Mouse (Mus musculus) kidney, adult 2 months (tissue): ENCODE measurements around the gene Hacd3. TPM values are rescaled to one million over a fixed set of nuclear protein-coding genes. Genes with fewer than 3 reads are reported as not detected.
A peak's percentile ranks its signal among the peaks of the same experiment; 100 is the strongest.
"Not testable (repeated sequence)": the region's sequence is repeated elsewhere in the genome, so short reads cannot be mapped to it uniquely, and the experiment has no call there.

Experiments
- DNase-seq: peaks from one replicate; pipeline ENCODE4 v3.0.0; 2021
- H3K27ac ChIP-seq: fragments of 200-500 bp; 2 replicates; pipeline ENCODE4 v1.5.1; 2012; ENCODE audit warnings: low read depth, low read length, control low read depth, inconsistent platforms; ENCODE audit not compliant: insufficient read depth
- H3K27me3 ChIP-seq: fragments of 200-500 bp; replicated peaks from 2 replicates; pipeline ENCODE4 v1.6.1; 2012; ENCODE audit warnings: mild to moderate bottlenecking, moderate library complexity, low read length, inconsistent platforms; ENCODE audit not compliant: control insufficient read depth, insufficient read depth
- H3K36me3 ChIP-seq: fragments of 200-500 bp; 2 replicates; pipeline ENCODE4 v1.6.1; 2012; ENCODE audit warnings: mild to moderate bottlenecking, moderate library complexity, low read length, inconsistent platforms; ENCODE audit not compliant: control insufficient read depth, insufficient read depth
- H3K4me1 ChIP-seq: fragments of 200-500 bp; 2 replicates; pipeline ENCODE4 v1.6.1; 2011; ENCODE audit warnings: low read length; ENCODE audit not compliant: control insufficient read depth, insufficient read depth
- H3K4me3 ChIP-seq: fragments of 200-500 bp; 2 replicates; pipeline ENCODE4 v1.5.1; 2011; ENCODE audit warnings: mild to moderate bottlenecking, low read depth, low read length, control low read depth; ENCODE audit not compliant: insufficient read depth
- CTCF ChIP-seq: fragments of 200-500 bp; conservative IDR thresholded peaks from 2 replicates; pipeline ENCODE4 v1.5.1; 2011; ENCODE audit warnings: low read depth, mild to moderate bottlenecking, control low read depth, low read length, moderate library complexity, mixed read lengths; ENCODE audit not compliant: insufficient read depth, insufficient read length
- POLR2A ChIP-seq: fragments of 200-500 bp; IDR thresholded peaks from one replicate; pipeline ENCODE4 v1.6.1; 2011; ENCODE audit warnings: low read depth, low read length, control low read depth
- WGBS: fragments of 180-500 bp; shearing (Covaris S2); methylation state at CpG from one replicate; pipeline ENCODE4 v1.1.7; 2018; 5-methylcytosine and 5-hydroxymethylcytosine counted together
- polyA plus RNA-seq: library from polyadenylated mRNA; depleted of rRNA; stranded (reverse); fragments of >200 nt; gene quantifications from 2 replicates; pipeline ENCODE4 v1.2.3, GENCODE M21; 2012

Gene Hacd3
- polyA plus RNA-seq, 1 experiment, result 37.5 TPM

GRCm38 (mm10) chr9:65036861-65037260 is 15.4 kb upstream of the Hacd3 start:
- no peaks in the 10 kb centered on the region for H3K27me3 ChIP-seq
- peaks cover 5% of the 10 kb centered on the region; the same call in 1 of the 2 replicates for H3K4me1 ChIP-seq
- DNase-seq, result no peak
- TF ChIP-seq CTCF (no peak), POLR2A (no peak)
- peaks cover 13% of the 10 kb centered on the region for H3K36me3 ChIP-seq
- 74% methylated on average over 8 of the region's 8 CpGs for WGBS
- no peak overlapping the region for H3K4me3 ChIP-seq
- H3K27ac ChIP-seq, result peak overlapping the region; percentile 53

GRCm38 (mm10) chr9:65036456-65036855 is 15.0 kb upstream of the Hacd3 start:
- H3K36me3 ChIP-seq, result peaks cover 12% of the 10 kb centered on the region
- 53% methylated on average over 1 of the region's 1 CpGs for WGBS

GRCm38 (mm10) chr9:65032269-65033108 is 11.0 kb upstream of the Hacd3 start, which contains the start of gene Dpp8:
TSS of gene Dpp8 (plus strand) at chr9:65032414.
- TF ChIP-seq POLR2A, result peak; percentile 5
- peak; percentile 88 for TF ChIP-seq CTCF
- peak; percentile 97 for DNase-seq

More at GRCm38 (mm10) chr9:65036456-65036855, 15.0 kb upstream of the Hacd3 start:
- DNase-seq, result peak; percentile 84
- Histone ChIP-seq H3K27ac (no peak overlapping the region), H3K27me3 (no peaks in the 10 kb centered on the region), H3K4me1 (peaks cover 6% of the 10 kb centered on the region; the same call in 1 of the 2 replicates), H3K4me3 (no peak overlapping the region)
- TF ChIP-seq POLR2A, result no peak

GRCm38 (mm10) chr9:65031894-65032268 is 10.4 kb upstream of the Hacd3 start:
- H3K36me3 ChIP-seq, result no peaks in the 10 kb centered on the region
- WGBS, result 37% methylated on average over 4 of the region's 4 CpGs
- H3K27me3 ChIP-seq, result no peaks in the 10 kb centered on the region
- H3K27ac ChIP-seq, result no peak overlapping the region
- peaks cover 6% of the 10 kb centered on the region; the same call in 1 of the 2 replicates for H3K4me1 ChIP-seq
- no peak for TF ChIP-seq CTCF
- no peak for TF ChIP-seq POLR2A
- H3K4me3 ChIP-seq, result peak overlapping the region; percentile 71; the same call in 1 of the 2 replicates
- DNase-seq, result no peak

More at GRCm38 (mm10) chr9:65032269-65033108, 11.0 kb upstream of the Hacd3 start, which contains the start of gene Dpp8:
- Histone ChIP-seq H3K27me3 (no peaks in the 10 kb centered on the region), H3K36me3 (peaks cover 2% of the 10 kb centered on the region; the same call in 1 of the 2 replicates), H3K4me1 (peaks cover 6% of the 10 kb centered on the region; the same call in 1 of the 2 replicates), H3K27ac (peak within 1 kb of the TSS; percentile 85), H3K4me3 (peak within 1 kb of the TSS; percentile 71)
- WGBS, result under 1% methylated on average over 84 of the region's 85 CpGs

- 63% methylated on average over 5 of the region's 5 CpGs for WGBS
- H3K4me3 ChIP-seq, H3K27ac ChIP-seq, H3K4me1 ChIP-seq, H3K36me3 ChIP-seq, DNase-seq, H3K27me3 ChIP-seq: not testable (repeated sequence)
Measured at GRCm38 (mm10) chr9:65031355-65031754, 9.9 kb upstream of the Hacd3 start.

GRCm38 (mm10) chr9:65028313-65028712 is 6.8 kb upstream of the Hacd3 start:
- no peaks in the 10 kb centered on the region for H3K36me3 ChIP-seq
- WGBS, result 93% methylated on average over 5 of the region's 5 CpGs
- no peak for TF ChIP-seq POLR2A
- no peak for TF ChIP-seq CTCF

GRCm38 (mm10) chr9:65027241-65027640 is 5.7 kb upstream of the Hacd3 start:
- Histone ChIP-seq H3K4me3 (no peak overlapping the region), H3K36me3 (no peaks in the 10 kb centered on the region), H3K27me3 (no peaks in the 10 kb centered on the region), H3K4me1 (peaks cover 3% of the 10 kb centered on the region; the same call in 1 of the 2 replicates), H3K27ac (no peak overlapping the region)
- WGBS, result 75% methylated on average over 7 of the region's 7 CpGs
- DNase-seq, result no peak
- TF ChIP-seq POLR2A (no peak), CTCF (no peak)

More at GRCm38 (mm10) chr9:65028313-65028712, 6.8 kb upstream of the Hacd3 start:
- Histone ChIP-seq H3K4me3 (no peak overlapping the region), H3K4me1 (peaks cover 3% of the 10 kb centered on the region; the same call in 1 of the 2 replicates), H3K27ac (no peak overlapping the region), H3K27me3 (no peaks in the 10 kb centered on the region)
- DNase-seq, result no peak
